Mouse (Mus musculus) layer of hippocampus, adult 8-10 months (tissue): ENCODE results near the gene Adamts20. TPM values are rescaled to one million over a fixed set of nuclear protein-coding genes. Genes with fewer than 3 reads are reported as not detected.
"Not testable (repeated sequence)": the region's sequence is repeated elsewhere in the genome, so short reads cannot be mapped to it uniquely, and the experiment has no call there.

Experiments used
- DNase-seq, 2 experiments: peaks; one replicate each; pipeline ENCODE4 v3.0.0; 2022; ENCODE audit warnings: low spot score in 2 of 2
- total RNA-seq, 4 experiments: library from RNA; stranded (reverse); gene quantifications; 2 replicates each; pipeline ENCODE4 v1.2.4; 2022

Adamts20 gene
- total RNA-seq = 10 to 100 TPM; 11.8 to 14.2 (median 13.2) TPM

DNA sequence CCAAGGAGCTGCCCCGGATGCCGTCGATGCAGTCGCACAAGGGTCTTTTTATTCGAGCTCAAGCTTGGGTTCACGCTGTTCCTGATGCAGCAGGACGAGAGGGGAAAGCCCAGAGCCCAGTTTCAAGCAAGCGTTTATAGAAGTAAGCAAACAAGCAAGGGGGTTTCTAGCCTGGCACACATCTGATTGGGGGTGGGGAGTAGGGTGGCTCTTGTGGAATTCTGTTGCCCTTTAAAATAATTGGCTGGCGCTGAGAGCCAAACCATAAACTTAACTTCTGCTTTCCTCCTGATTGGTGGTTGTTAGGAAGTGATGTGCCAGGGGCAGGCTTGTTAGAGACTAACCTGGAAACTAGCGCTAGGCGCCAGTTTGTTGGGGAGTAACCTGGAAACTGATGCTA is at the start of gene Adamts20:
Gene Adamts20 (minus strand): TSS at position 101 of the 400 bp plus-strand sequence.
- DNase-seq = no peak

DNA sequence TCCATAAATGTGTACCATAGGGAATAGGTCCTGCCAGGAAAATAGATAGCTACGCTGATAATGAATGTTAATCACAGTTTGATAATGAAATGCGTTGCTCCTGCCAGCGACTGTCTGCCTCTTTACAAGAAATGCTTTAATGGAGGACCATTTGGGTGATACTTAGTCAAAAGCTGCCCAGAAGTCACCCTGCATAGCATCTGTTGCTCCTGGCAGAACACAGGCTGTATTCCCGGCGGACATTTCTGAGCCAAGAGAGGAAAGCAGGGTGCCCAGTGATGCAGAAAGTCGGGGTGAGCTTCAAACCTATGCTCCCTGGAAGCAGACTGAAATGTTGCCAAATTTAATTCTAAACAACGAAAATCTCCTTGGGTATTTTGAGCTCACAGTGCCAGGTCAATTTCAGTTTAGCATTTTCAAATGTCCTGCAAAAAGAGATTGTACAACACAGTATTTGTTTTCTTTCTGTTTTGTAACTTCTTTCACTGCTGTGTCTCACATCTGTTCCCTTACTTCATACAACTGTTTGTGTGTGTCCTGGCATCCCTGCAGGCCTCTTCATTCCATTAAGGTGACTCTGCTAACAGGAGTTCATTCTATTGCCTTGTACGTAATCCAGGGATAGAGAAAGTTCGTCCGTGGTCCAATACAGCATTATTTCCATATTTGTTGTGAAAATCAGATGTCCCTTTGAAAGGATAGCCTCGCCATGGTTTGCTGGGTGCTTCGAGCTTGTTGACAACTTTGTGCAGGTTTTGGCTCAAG is 38.4 kb upstream of the Adamts20 start:
- DNase-seq = no peak

DNA sequence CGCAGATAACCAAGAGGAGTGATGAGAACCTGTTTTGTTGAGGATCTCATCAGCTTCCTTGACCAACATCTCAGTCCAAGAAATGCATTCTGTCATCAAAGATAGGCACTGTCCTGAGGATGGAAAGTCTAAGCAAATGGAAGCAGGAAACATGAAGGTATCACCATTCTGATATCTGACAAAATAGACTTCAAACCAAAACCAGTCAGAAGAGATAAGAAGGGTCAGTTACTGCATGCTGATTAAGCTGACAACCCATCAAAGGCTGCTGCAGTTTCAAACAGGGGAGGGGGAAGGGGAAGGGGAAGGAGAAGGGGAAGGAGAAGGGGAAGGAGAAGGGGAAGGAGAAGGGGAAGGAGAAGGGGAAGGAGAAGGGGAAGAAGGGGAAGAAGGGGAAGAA is 34.0 kb upstream of the Adamts20 start:
- DNase-seq = no peak

DNA sequence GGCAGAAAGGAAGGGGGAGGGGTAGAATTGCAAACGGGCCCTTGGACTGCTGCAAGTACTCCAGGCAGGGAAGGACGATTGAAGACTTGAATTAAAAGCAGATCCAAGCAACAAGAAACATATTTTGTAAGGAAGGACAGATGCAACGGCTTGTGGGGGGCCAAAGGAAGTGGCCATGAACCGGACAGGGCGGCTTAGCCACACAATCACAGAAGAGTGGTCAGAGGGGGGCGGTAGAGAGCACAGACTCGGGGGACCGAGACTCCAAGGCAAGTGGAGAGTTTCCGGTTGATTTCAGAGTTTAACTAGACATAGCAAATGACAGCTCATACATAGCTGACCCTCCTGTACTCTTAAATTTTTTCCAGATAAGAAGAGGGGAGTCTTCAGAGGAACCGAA is 30.7 kb upstream of the Adamts20 start:
- DNase-seq = no peak

DNA sequence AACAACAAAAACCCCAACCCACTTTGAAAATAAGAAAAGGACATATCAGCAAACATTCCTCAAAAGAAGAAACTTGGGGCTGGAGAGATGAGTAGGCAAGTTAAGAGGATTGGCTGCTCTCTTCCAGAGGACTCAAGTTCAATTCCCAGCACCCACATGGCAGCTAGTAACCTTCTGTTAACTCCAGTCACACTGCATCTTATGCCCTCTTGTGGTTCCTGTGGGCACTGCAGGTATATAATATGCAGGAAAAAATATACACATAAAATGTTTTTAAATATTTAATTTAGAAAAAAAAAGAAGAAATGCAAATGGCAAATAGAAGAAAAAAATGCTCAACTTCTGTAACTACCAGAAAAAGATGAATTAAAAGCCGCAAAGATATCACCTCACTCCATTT is 29.2 kb upstream of the Adamts20 start:
- DNase-seq = no peak

DNA sequence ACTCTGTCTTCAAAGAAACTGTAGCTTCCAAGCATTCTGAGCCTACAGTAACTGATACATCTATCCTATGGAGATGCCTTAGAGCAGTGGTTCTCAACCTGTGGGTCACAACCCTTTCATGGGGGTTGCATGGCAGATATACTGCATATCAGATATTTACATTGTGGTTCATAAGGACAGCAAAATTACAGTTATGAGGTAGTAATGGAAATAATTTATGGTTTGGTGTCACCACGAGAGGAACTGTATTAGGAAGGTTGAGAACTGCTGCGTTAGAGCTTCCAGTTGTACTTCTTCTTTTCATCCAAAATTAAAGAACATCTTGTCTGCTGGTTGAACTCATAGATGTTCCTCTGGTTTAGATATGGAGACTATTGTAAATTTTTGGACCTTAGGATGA is 24.2 kb upstream of the Adamts20 start:
- DNase-seq = no peak

DNA sequence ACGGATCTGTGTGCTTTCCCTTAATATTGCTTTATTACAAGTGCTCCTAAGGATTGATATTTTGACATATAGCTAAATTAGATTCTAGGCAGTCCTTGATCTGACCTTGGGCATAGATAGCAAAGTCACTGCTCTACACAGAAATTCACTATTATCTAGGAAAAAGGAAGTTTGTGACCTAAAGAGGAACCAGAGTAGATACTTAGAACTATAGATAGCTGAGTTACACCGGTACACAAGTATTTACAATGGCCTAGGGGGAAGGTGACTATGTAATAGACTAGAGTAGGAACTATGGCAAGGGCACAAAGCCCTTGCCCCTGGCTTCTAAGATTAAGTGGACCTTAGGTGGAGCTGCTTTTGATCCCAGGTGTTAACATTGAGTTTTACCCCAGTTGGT is 22.8 kb upstream of the Adamts20 start:
- not testable (repeated sequence) for DNase-seq

DNA sequence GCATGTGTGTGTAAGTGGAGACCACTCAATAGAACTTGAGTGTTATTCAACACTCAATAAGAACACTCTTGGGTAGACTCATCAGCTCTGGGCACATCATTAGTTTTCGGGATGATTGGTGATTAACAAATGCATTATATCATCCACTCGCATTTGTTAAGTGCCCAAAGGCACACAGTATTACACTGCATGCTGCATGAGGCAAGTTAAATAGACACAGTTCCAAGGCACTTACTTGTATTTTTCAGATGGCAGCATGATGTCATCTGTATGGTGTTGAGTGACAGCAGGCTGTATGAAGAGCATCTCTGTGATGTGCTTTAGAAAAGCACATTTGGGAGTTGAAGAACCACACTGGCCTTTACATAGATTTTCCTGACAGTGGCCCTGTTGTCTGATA is 17.3 kb upstream of the Adamts20 start:
- DNase-seq = no peak

DNA sequence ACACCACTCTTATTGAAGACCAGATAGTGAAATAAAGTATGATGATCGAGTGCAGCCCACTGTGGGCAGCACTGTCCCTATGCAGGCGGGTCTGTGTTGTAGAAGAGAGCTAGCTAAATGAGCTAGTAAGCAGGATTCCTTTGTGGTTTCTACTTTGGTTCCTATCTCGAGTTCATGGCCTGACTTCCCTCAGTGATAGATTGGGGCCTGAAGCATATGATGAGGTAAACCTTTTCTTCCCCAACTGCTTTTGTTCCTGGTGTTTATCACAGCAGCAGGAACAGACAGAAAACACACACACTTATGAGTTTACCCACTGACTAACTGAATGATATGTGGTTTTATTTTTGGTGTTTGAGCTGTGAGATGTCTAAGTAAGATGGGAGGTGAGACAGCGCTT is 15.6 kb upstream of the Adamts20 start:
- no peak for DNase-seq

DNA sequence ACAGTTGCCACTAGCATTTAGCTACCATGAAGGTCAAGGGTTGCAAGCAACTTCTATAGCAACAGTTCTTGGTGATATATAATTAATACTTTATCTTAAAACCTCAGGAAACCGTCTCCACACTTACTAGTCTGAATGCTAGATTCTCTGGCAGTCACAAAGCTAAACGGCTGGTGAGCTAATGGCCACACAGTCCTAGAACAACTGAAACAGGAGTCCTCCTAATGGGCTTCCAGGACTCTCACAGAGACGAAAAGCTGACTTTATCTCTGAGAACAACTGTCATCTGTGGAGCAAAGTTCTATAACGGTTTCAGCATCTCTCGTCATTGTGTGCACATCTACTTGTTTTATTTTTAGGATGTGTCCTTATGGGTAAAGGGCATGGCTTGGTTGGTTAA is 15.0 kb upstream of the Adamts20 start:
- no peak for DNase-seq

DNA sequence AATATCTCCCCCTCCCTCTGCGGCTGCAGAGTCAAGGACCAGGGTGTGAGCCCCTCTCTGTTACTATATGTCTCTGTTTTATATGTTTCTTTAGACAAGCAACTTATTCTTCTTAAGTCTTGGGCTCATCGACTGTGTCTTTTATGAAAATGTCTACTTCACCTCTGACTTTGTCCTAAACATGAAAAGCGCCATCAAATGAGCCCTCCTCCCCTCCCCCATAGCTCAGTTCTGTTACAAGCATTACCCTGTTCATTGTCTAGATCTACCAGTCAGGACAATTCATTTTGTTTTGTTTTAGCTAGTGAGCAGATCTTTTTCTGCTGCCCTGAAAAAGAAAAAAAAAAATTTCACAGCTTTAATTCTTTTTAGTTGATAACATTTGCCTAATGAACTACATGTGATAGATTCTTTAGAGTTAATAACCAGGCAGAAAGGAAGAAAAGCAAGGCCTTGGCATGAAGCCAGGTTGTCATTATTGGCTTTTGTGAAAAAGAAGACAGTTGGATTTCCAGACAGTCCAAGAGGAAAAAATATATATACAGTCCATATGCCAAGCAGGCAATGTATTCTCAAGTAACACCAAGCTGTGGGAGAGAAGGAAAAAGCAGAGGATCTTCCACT is 14.4 kb upstream of the Adamts20 start:
- no peak for DNase-seq

DNA sequence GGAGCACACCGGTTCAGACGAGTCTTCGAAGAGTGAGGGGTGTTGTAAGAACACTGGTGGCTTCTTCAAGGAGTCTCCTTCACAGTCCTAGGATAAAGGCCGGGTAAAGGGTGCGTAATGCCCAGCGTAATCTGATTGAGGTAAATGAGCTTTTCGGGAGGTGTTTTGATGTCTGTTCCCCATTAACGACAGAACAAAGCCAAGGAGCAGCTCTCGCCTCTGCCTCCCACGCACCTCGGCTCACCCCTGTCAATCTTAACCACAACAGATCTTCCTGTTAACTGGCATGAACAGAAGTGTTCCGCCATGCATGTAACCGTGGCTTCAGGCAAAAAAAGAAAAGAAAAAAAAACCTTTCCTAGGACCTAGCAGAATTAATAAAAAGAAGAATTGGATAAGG is 13.5 kb upstream of the Adamts20 start:
- no peak for DNase-seq

DNA sequence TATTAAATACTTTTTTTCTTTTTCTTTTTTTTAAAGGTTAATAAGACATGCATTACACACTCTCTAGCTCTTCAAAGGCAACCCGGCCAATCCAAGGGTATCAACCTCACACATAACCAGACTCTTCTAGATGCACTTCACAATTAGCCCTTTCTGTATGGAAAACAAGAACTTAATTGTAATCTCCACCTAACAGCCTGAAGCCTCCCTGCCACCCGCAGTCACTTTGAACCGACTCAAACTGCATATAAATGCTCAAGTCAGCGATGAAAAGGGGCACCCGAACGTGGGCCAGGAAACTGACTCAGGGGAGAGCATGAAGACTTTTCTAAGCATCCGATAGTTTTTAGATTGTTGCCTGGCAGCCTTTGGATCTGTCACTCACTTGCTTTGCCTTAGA is 12.1 kb upstream of the Adamts20 start:
- DNase-seq = no peak

DNA sequence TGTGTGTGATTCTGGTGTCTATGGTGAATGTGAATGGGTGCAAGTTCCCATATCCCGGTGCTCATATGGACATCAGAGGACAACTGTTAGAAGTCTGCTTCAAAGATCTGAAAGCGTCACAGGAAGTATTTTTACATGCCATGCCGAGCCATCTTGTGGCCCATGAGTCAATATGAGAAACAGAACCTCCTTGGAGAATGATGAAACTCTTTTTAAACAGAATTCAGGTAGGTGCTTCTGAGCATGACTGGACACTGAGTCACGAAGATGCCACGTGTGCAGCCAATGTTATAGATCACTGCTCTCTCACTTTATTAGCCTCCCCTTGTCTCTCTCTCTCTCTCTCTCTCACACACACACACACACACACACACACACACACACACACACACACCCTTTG is 10.8 kb upstream of the Adamts20 start:
- DNase-seq = no peak

DNA sequence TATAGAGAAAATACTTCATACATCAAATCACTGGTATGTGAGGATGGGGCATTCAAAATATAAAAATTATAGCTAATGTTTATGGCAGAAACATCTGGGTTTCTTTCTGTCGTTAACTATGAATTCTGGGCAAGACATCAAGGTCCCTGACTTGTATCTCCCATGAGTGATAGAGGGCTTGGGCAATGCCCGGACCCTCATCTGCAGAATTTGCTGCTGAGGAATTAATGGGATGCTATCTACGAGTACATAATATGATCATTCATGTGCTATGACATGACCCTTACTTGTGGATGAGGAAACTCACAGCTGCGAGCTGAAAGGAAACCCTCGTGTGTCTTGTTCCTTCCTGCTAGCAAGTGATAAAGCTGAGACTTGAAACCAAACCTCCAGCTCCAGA is 5.1 kb upstream of the Adamts20 start:
- DNase-seq = no peak

DNA sequence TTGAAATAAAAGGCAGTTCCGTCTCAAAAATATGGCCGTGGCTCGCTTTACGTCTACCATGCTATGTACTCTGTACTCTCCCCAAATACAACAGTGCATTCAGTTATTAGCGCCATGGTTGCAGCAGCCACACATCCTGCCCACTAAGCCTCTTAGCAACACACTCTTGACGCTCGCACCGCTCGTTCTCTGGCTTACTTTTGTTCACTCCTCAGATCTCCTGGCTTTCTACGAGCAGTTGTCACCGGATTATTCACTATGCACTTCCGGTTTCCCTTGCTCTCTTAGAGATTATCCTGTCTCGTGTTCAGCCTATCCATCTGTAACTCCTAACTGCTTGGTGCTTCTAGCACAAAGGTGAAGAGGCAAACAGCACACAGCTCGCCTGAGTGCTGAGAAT is 337 bp downstream of the Adamts20 start:
- no peak for DNase-seq

DNA sequence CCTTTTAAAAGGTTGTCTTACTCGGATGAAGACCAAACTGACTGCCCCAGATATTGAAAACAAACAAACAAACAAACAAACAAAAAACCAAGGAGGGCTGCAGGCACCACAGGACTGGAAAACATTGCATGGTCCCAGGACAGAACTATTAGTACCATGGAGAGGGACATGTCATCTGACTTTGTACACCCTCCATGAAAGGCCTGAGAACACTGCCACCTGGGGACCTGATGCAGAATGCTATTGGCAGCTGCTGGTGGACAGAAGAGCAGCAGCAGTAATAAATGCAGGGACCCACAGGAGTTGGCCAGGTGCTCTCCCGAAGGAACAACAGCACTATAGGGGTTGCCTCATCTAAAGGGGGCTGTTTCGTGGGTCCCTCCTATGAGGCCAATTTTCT is 2.0 kb downstream of the Adamts20 start:
- no peak for DNase-seq

DNA sequence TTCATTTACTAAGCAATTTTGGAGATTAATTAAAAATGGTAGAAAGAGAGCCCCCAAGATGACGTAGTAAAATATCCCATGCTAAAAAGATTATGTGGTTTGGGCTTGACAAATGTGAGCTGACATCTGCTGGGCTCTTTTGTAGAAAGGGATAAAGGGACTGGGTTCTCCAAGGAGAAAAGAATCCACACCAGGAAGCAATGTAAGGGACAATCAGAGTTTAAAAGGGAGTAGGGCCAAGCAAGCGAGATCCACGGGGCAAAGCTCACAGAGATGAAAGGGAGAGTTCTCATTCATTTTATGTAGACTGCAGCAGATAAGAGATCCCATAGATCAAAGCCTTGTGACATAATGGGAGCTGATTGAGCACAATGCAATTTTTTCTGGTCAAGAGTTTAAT is 3.0 kb downstream of the Adamts20 start:
- no peak for DNase-seq

DNA sequence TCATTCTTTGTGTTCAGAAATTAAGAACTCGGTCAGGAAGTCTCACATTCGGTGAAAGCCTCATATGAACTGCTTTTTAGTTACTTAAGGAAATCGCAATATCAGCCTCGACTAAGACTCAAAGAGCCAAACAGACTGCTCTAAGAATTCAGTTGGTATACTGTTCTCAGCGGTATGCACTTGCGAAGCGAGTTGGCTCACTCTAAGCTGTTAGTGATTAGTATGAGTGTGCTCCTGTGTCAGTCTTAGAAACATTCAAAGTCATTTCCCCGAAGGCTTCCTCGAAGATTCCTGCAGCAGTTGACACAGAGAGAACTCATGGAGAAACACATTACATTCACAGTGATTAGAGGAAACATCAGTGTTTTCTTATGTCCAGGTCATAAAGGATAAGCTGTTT is 4.1 kb downstream of the Adamts20 start:
- DNase-seq = no peak

DNA sequence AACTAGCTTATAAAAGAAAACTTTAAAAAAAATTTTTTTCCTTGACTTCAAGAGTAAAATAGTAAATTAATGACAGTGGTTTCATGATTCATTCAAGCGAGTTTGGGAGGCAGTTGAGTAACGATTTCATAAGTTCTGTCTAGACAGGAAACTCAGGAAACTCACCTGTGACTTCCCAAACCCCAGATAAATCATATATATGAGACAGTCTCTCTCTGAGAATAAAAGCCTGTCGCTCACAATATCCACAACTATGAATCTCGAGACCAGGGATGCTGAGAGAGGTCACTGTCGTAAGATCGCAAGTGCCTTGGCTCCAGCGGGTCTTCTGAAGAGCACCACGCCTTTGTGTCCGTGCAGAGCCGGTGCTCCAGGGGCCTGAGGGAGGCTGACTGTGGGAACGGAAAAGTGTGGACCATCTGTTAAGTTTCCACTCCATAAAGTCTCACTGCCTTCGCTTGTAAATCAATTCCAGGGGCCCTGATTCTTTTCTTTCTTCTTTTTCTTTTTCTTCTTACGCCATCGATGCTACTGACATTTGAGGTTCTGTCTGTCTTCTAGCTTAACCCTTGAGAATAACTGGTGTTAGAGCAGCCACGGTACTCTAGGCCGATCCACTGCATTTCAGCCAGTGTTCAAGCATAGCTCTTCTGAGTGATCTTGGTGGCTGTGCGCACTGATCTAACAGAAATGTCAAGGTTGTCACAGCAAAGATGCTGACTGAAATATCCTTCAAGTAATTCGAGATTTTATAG is 7.4 kb downstream of the Adamts20 start:
- DNase-seq = no peak

DNA sequence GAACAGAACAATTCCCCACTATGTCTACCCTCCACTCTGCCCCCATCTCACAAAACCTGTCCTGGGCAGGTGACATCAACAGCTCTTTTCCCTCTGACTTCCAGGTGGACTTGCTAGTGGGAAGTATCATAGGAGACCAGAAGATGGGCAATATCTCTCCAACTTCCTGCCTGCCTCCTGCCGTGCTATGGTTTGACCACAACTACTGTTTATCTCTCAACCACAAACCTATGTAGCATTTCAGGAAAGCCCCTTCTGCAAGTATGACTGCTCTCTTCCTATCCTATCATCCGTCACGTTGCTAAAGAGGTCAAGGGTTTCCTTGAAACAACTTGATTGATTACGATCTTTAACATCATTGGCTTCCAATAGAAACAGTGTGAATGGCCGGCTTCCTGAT is 12.4 kb downstream of the Adamts20 start:
- no peak for DNase-seq

DNA sequence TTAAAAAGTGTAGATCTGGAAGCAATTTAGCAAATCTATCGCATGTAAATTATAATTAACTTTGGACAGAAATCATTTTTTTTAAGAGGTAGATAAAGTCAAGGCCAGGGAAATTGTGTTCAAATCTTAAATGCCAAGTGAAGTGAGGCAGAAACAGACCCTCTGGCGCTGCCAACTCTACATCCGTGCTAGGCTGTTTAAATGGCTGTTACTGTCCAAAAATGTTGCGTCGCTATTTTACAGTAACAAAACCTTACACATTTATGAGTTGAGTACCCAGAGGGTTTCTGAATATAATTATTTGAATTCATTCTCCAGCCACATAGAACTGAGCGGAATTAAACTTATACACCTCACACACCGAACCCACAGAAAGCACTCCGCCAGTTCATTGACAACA is 13.6 kb downstream of the Adamts20 start:
- DNase-seq = no peak
